Mouse (Mus musculus) kidney, adult 2 months (tissue): ENCODE measurements around the gene Capn5.

Experiments
- CTCF ChIP-seq: fragments of 200-500 bp; conservative IDR thresholded peaks from 2 replicates; pipeline ENCODE4 v1.5.1; 2011; ENCODE audit warnings: low read depth, mild to moderate bottlenecking, control low read depth, low read length, moderate library complexity, mixed read lengths; ENCODE audit not compliant: insufficient read depth, insufficient read length
- POLR2A ChIP-seq: fragments of 200-500 bp; IDR thresholded peaks from one replicate; pipeline ENCODE4 v1.6.1; 2011; ENCODE audit warnings: low read depth, low read length, control low read depth

GRCm38 (mm10) chr7:98095852-98096251 lies 82.2 kb downstream of the Capn5 start:
- no peak for TF ChIP-seq POLR2A
- TF ChIP-seq CTCF = no peak
